Mouse (Mus musculus): ENCODE measurements around the gene Mdm1. TPM values are rescaled to one million over a fixed set of nuclear protein-coding genes. Genes with fewer than 3 reads are reported as not detected.

Gene Mdm1
- polyA plus RNA-seq, 1 experiment: 9.5 TPM

GRCm38 (mm10) chr10:118113256-118113682 is 28.3 kb upstream of the Mdm1 start:
- Histone ChIP-seq H3K4me3 (ENCODE audit: insufficient read depth, low read depth, low read length) (no peak overlapping the region), H3K27ac (replicated peaks; ENCODE audit: low read depth, low read length) (no peak overlapping the region), H3K4me1 (ENCODE audit: control insufficient read depth, insufficient read depth, insufficient read length, low read length) (no peaks in the 10 kb centered on the region)

GRCm38 (mm10) chr10:118114271-118114670 is 27.3 kb upstream of the Mdm1 start:
- Histone ChIP-seq H3K4me3 (ENCODE audit: insufficient read depth, low read depth, low read length) (no peak overlapping the region), H3K27ac (replicated peaks; ENCODE audit: low read depth, low read length) (no peak overlapping the region), H3K4me1 (ENCODE audit: control insufficient read depth, insufficient read depth, insufficient read length, low read length) (no peaks in the 10 kb centered on the region)

GRCm38 (mm10) chr10:118116456-118116855 is 25.2 kb upstream of the Mdm1 start:
- no peaks in the 10 kb centered on the region for H3K4me1 ChIP-seq (ENCODE audit: control insufficient read depth, insufficient read depth, insufficient read length, low read length)
- no peak overlapping the region for H3K4me3 ChIP-seq (ENCODE audit: insufficient read depth, low read depth, low read length)
- no peak overlapping the region for H3K27ac ChIP-seq (replicated peaks; ENCODE audit: low read depth, low read length)

GRCm38 (mm10) chr10:118121047-118121936 is 20.3 kb upstream of the Mdm1 start:
- Histone ChIP-seq H3K27ac (replicated peaks; ENCODE audit: low read depth, low read length) (peak overlapping the region; percentile 84), H3K4me3 (ENCODE audit: insufficient read depth, low read depth, low read length) (peak overlapping the region; percentile 22), H3K4me1 (ENCODE audit: control insufficient read depth, insufficient read depth, insufficient read length, low read length) (no peaks in the 10 kb centered on the region)

GRCm38 (mm10) chr10:118121937-118122285 is 19.7 kb upstream of the Mdm1 start:
- no peak overlapping the region for H3K27ac ChIP-seq (replicated peaks; ENCODE audit: low read depth, low read length)
- no peaks in the 10 kb centered on the region for H3K4me1 ChIP-seq (ENCODE audit: control insufficient read depth, insufficient read depth, insufficient read length, low read length)
- no peak overlapping the region for H3K4me3 ChIP-seq (ENCODE audit: insufficient read depth, low read depth, low read length)

GRCm38 (mm10) chr10:118122441-118123162 is 19.0 kb upstream of the Mdm1 start:
- Histone ChIP-seq H3K4me1 (ENCODE audit: control insufficient read depth, insufficient read depth, insufficient read length, low read length) (no peaks in the 10 kb centered on the region), H3K27ac (replicated peaks; ENCODE audit: low read depth, low read length) (no peak overlapping the region), H3K4me3 (ENCODE audit: insufficient read depth, low read depth, low read length) (no peak overlapping the region)

- Histone ChIP-seq H3K4me1 (ENCODE audit: control insufficient read depth, insufficient read depth, insufficient read length, low read length) (no peaks in the 10 kb centered on the region), H3K4me3 (ENCODE audit: insufficient read depth, low read depth, low read length) (no peak overlapping the region), H3K27ac (replicated peaks; ENCODE audit: low read depth, low read length) (no peak overlapping the region)
Observed at GRCm38 (mm10) chr10:118125236-118125635, 16.4 kb upstream of the Mdm1 start.

GRCm38 (mm10) chr10:118125776-118126445 is 15.7 kb upstream of the Mdm1 start:
- Histone ChIP-seq H3K4me3 (ENCODE audit: insufficient read depth, low read depth, low read length) (no peak overlapping the region), H3K4me1 (ENCODE audit: control insufficient read depth, insufficient read depth, insufficient read length, low read length) (no peaks in the 10 kb centered on the region), H3K27ac (replicated peaks; ENCODE audit: low read depth, low read length) (no peak overlapping the region)

GRCm38 (mm10) chr10:118129001-118129682 is 12.5 kb upstream of the Mdm1 start:
- Histone ChIP-seq H3K4me1 (ENCODE audit: control insufficient read depth, insufficient read depth, insufficient read length, low read length) (no peaks in the 10 kb centered on the region), H3K27ac (replicated peaks; ENCODE audit: low read depth, low read length) (no peak overlapping the region), H3K4me3 (ENCODE audit: insufficient read depth, low read depth, low read length) (no peak overlapping the region)

- H3K4me3 ChIP-seq (ENCODE audit: insufficient read depth, low read depth, low read length): no peak overlapping the region
- H3K27ac ChIP-seq (replicated peaks; ENCODE audit: low read depth, low read length): no peak overlapping the region
- no peaks in the 10 kb centered on the region for H3K4me1 ChIP-seq (ENCODE audit: control insufficient read depth, insufficient read depth, insufficient read length, low read length)
Observed at GRCm38 (mm10) chr10:118130016-118130415, 11.6 kb upstream of the Mdm1 start.

GRCm38 (mm10) chr10:118132993-118133392 is 8.6 kb upstream of the Mdm1 start:
- Histone ChIP-seq H3K4me3 (ENCODE audit: insufficient read depth, low read depth, low read length) (no peak overlapping the region), H3K4me1 (ENCODE audit: control insufficient read depth, insufficient read depth, insufficient read length, low read length) (no peaks in the 10 kb centered on the region), H3K27ac (replicated peaks; ENCODE audit: low read depth, low read length) (no peak overlapping the region)

GRCm38 (mm10) chr10:118138508-118138907 is 3.1 kb upstream of the Mdm1 start:
- Histone ChIP-seq H3K27ac (replicated peaks; ENCODE audit: low read depth, low read length) (no peak overlapping the region), H3K4me1 (ENCODE audit: control insufficient read depth, insufficient read depth, insufficient read length, low read length) (no peaks in the 10 kb centered on the region), H3K4me3 (ENCODE audit: insufficient read depth, low read depth, low read length) (no peak overlapping the region)

GRCm38 (mm10) chr10:118139837-118140570 is 1.6 kb upstream of the Mdm1 start:
- Histone ChIP-seq H3K4me1 (ENCODE audit: control insufficient read depth, insufficient read depth, insufficient read length, low read length) (no peaks in the 10 kb centered on the region), H3K27ac (replicated peaks; ENCODE audit: low read depth, low read length) (no peak overlapping the region), H3K4me3 (ENCODE audit: insufficient read depth, low read depth, low read length) (no peak overlapping the region)
